Mouse (Mus musculus) liver, embryonic 11.5 days (tissue): ENCODE data around the gene Fat2. TPM values are rescaled to one million over a fixed set of nuclear protein-coding genes. Genes with fewer than 3 reads are reported as not detected.

Experiments
- ATAC-seq: fragments of 200-750 bp; cut with Nextera tagmentation; replicated peaks from 2 replicates; pipeline ENCODE4 v1.8.0; 2017; ENCODE audit warnings: moderate number of reproducible peaks, mild to moderate bottlenecking, moderate TSS enrichment, moderate library complexity; ENCODE audit not compliant: low FRiP score
- DNase-seq: peaks from one replicate; pipeline ENCODE4 v3.0.0-alpha.2; 2017; ENCODE audit warnings: low spot score
- H3K27ac ChIP-seq: fragments of 300-500 bp; sonication (generic); 2 replicates; pipeline ENCODE4 v1.5.1; 2014; ENCODE audit warnings: mild to moderate bottlenecking, low read depth, low read length, control low read depth
- H3K27me3 ChIP-seq: fragments of 300-500 bp; sonication (generic); replicated peaks from 2 replicates; pipeline ENCODE4 v1.6.1; 2014; ENCODE audit warnings: low read length, mixed read lengths; ENCODE audit not compliant: control insufficient read depth, insufficient read depth
- H3K36me3 ChIP-seq: fragments of 300-500 bp; sonication (generic); 2 replicates; pipeline ENCODE4 v1.6.1; 2014; ENCODE audit warnings: mild to moderate bottlenecking, low read length, moderate library complexity, mixed read lengths; ENCODE audit not compliant: control insufficient read depth, insufficient read depth
- H3K4me1 ChIP-seq: fragments of 300-500 bp; sonication (generic); replicated peaks from 2 replicates; pipeline ENCODE4 v1.6.1; 2014; ENCODE audit warnings: low read length, mixed read lengths; ENCODE audit not compliant: control insufficient read depth, insufficient read depth
- H3K4me2 ChIP-seq: fragments of 300-500 bp; sonication (generic); 2 replicates; pipeline ENCODE4 v1.6.1; 2014; ENCODE audit warnings: mild to moderate bottlenecking, control low read depth, moderate library complexity
- H3K4me3 ChIP-seq: fragments of 300-500 bp; sonication (generic); 2 replicates; pipeline ENCODE4 v1.5.1; 2014; ENCODE audit warnings: low read depth, low read length, control low read depth
- H3K9ac ChIP-seq: fragments of 300-500 bp; sonication (generic); 2 replicates; pipeline ENCODE4 v1.6.1; 2014; ENCODE audit warnings: low read depth, low read length, control low read depth
- H3K9me3 ChIP-seq: fragments of 300-500 bp; sonication (generic); 2 replicates; pipeline ENCODE4 v1.6.1; 2016; ENCODE audit warnings: low read length, inconsistent platforms, mixed read lengths; ENCODE audit not compliant: control insufficient read depth
- WGBS: fragments of 180-500 bp; shearing (Covaris S2); extraction: QIAGEN DNeasy Blood & Tissue Kit; methylation state at CpG from one replicate; pipeline ENCODE4 v1.1.7; 2014; 5-methylcytosine and 5-hydroxymethylcytosine counted together
- polyA plus RNA-seq: library from polyadenylated mRNA; unstranded; fragments of >200 nt; fragmentation: Nextera tagmentation; extraction: Ambion mirVana; gene quantifications from 2 replicates; pipeline ENCODE4 v1.2.1, GENCODE M21; 2014

Gene Fat2
- polyA plus RNA-seq, 1 experiment from 2014 or later: not detected

DNA sequence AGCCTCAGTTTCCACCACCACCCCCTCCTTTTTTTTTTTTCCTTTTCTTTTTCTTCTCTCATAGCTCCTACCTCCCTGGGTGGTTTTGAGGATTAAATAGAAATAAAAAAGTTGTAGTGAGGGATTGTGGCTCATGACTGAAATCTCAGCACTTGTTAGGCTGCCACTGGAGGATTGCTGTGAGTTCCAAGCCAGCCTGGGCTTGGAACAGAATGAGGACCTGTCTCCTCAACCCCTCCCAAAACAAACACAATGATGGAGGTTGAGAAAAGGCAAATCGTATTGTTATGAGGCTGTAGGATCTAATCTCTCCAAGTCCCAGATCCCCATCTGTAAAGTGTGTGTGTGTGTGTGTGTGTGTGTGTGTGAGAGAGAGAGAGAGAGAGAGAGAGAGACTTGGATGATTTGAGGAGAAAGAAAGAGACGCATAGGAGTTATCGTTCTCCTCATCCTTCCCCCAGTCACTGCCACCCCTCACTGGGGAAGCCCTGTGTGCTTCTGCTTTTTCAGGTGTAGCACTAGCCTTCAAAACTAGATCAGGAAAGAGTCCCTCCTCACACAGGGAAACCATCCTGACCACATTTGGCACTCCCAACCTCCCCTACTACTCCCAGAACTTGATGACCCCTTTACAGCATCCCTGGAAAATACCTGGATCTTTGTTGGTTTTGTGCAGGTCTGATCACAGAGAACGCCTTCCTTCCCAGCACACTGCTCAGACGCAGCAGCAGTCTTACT lies 837 bp upstream of the Fat2 start:
- no peak overlapping the region for H3K9ac ChIP-seq
- H3K4me2 ChIP-seq: no peak overlapping the region
- DNase-seq: no peak
- no peak for ATAC-seq
- WGBS: 57% methylated on average over 5 of the region's 5 CpGs
- no peaks in the 10 kb centered on the region for H3K4me1 ChIP-seq
- no peaks in the 10 kb centered on the region for H3K9me3 ChIP-seq
- H3K4me3 ChIP-seq: no peak overlapping the region
- H3K27me3 ChIP-seq: 0 out of 2 replicates have a peak, but pooled peaks cover 3% of the 10 kb centered on the region
- H3K27ac ChIP-seq: no peak overlapping the region
- H3K36me3 ChIP-seq: no peaks in the 10 kb centered on the region

DNA sequence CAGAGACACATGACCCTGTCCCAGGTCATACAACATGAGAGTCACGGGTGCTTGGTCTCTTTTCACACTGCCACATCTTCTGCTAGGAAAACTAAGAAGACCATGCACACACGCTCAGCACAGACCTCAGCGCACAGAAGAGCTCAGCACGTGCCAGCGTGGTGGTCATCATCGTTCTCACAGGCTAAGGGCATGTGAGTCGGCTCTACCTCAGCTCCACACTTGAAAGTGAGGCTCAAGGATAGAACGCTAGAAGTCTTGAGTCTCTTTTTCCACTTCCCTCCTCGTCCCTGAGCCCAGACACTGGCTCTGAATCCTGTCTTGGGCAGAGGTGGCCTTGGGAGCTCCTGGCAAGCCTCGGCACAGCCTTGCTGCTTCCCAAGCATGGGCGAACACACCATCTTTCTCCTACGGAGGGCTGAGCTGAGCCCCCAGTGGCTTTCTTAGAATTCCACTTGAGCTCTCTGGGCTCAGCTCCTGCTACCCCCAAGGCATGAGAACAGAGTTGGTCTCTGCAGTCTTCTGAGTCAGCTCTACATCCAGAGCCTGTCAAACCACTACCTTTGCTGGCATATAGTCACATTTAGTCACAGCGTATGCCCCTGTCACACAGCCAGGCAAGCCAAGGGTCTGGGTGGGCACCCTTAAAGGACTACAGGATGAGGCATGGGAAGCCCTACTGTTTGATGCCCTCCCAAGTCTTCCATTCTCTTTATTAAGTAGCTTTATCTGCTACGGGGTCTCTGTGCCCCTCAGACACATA lies 869 bp downstream of the Fat2 start:
- Histone ChIP-seq H3K9ac (no peak overlapping the region), H3K36me3 (no peaks in the 10 kb centered on the region), H3K27me3 (0 out of 2 replicates have a peak, but pooled peaks cover 3% of the 10 kb centered on the region), H3K27ac (no peak overlapping the region), H3K4me2 (no peak overlapping the region), H3K4me3 (no peak overlapping the region), H3K4me1 (no peaks in the 10 kb centered on the region), H3K9me3 (no peaks in the 10 kb centered on the region)
- 81% methylated on average over 14 of the region's 14 CpGs for WGBS
- no peak for DNase-seq
- ATAC-seq: no peak

DNA sequence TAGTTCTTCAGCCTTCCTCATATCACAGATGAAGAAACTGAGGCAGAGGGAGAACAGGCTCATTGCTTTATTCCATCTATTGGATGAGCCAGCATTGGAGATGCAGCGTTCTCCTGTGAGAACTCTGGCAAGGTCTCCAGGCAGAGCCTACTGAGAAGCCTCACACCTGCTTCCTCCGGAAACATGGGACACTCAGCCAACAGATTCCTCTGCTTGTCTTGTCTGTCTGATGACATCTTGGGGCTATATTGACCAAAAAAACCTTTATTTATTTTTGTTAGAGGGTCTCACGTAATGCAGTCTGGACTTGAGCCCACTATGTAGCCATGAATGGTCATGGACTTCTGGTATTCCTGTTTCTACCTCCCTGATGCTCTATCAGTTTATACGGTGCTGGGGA lies 1.8 kb downstream of the Fat2 start:
- ATAC-seq (no peak), DNase-seq (no peak)
- Histone ChIP-seq H3K9me3 (no peaks in the 10 kb centered on the region), H3K36me3 (no peaks in the 10 kb centered on the region), H3K9ac (no peak overlapping the region), H3K27me3 (0 out of 2 replicates have a peak, but pooled peaks cover 3% of the 10 kb centered on the region), H3K27ac (no peak overlapping the region), H3K4me3 (no peak overlapping the region), H3K4me1 (no peaks in the 10 kb centered on the region), H3K4me2 (no peak overlapping the region)
- 82% methylated on average over 4 of the region's 4 CpGs for WGBS

DNA sequence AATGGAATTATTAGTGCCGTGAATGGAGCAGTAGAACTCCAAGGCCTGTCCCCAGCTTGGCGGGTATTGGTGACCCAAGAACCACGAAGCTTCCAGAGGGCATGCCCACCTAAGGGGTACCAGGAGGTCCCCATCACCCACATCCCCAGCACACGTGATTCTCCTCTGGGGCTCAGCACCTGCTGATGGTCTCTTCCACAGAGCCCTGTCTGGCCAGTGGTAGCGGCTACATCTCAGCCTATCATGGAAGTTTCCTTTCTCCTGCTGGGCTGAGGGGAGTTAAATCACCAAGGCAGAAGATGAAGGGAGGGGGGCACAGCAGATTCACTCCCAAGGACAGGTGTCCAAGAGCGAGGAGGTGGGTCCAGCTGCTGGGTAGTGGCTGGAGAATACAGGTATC lies 2.3 kb downstream of the Fat2 start:
- H3K9me3 ChIP-seq: no peaks in the 10 kb centered on the region
- 71% methylated on average over 6 of the region's 6 CpGs for WGBS
- no peaks in the 10 kb centered on the region for H3K4me1 ChIP-seq
- H3K27ac ChIP-seq: no peak overlapping the region
- ATAC-seq (no peak), DNase-seq (no peak)
- no peak overlapping the region for H3K4me2 ChIP-seq
- H3K36me3 ChIP-seq: no peaks in the 10 kb centered on the region
- H3K9ac ChIP-seq: no peak overlapping the region
- no peak overlapping the region for H3K4me3 ChIP-seq
- 0 out of 2 replicates have a peak, but pooled peaks cover 3% of the 10 kb centered on the region for H3K27me3 ChIP-seq

DNA sequence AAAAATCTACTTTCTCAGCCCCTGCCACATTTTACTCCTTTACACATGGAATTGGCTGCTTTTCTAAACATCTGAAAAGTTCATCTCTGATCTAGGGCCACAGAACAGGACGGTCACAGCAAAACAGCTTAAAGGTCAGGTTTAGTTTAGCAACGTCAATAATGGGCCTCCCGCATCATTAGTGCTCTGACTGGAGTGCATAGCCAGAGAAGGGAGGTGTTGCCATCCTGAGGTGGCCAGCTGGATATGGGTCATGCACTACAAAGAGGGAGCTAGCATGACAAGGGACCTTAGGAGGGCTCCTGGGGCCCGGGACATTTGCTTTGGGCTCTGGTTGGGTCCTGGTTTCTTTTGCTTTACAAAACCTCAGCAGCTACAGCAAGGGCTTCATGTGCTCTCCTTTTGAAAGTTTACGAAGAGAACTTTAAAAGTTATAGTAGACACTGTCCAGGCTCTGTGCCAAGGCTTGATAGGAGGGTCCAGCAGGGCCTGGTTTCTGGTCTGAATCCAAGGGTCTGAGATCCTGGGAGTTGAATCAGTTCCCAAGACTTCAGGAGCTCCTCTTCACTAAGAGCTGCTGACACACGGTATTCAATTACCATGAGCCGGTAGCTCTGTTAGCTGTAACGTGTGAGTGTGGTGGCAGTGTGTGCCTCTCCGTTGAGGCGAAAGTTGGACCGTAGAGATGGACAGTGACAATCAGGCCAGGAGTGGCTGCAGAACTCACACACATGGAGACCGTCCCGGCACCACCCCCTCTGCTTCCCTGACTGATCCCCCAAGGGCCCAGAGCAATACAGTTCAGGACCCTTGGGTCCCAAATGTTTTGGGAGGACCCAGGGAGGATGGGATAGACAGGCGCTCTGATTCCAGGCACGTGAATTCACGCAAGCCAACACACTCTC lies 6.2 kb downstream of the Fat2 start:
- no peak for ATAC-seq
- H3K4me2 ChIP-seq: no peak overlapping the region
- H3K4me1 ChIP-seq: no peaks in the 10 kb centered on the region
- no peak overlapping the region for H3K9ac ChIP-seq
- DNase-seq: no peak
- no peaks in the 10 kb centered on the region; the same call in 1 of the 2 replicates for H3K27me3 ChIP-seq
- 79% methylated on average over 16 of the region's 16 CpGs for WGBS
- H3K36me3 ChIP-seq: no peaks in the 10 kb centered on the region
- H3K9me3 ChIP-seq: no peaks in the 10 kb centered on the region
- no peak overlapping the region for H3K4me3 ChIP-seq
- no peak overlapping the region for H3K27ac ChIP-seq

DNA sequence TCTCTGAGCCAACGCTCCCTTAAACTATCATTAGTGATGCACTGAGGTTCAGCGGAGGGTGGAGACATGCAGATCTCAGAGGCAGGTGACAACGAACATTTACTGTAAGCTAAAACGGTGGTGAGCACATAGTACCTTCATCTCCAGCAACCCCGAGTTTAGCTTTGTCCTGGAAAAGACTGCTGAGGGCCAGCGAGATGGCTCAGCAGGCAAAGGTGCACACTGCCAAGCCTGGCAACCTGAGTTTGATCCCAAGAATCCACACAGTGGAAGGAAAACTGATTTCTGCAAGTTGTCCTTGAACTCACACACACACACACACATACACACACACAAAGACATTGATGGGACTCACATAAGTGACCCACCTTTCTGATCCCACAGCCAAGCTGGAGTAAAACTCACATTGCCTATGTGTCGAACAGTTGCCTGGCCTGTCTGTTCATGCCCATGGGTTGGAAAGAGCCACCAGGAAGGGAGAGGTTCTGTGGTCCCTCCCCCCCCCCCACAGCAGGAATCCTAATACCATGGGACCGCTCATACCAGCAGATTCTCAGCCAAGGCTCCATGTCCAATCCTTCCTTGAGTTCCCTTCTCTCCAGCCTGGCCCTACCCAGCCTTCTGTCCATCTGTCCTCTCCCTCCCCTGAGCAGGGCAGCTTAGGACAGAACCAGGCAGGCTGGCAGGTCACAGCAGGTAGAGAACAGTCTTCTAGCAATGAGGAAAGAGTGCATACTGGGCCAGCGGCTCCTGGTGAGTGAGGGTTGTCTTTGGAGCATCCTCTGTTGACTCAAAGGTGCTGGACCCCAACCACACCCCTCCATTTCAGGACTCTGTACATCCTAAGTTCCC lies 8.6 kb downstream of the Fat2 start:
- Histone ChIP-seq H3K27ac (no peak overlapping the region), H3K9ac (no peak overlapping the region), H3K4me1 (no peaks in the 10 kb centered on the region), H3K4me3 (no peak overlapping the region), H3K36me3 (no peaks in the 10 kb centered on the region), H3K27me3 (no peaks in the 10 kb centered on the region; the same call in 1 of the 2 replicates), H3K9me3 (no peaks in the 10 kb centered on the region), H3K4me2 (no peak overlapping the region)
- ATAC-seq (no peak), DNase-seq (no peak)
- WGBS: 83% methylated on average over 9 of the region's 9 CpGs

DNA sequence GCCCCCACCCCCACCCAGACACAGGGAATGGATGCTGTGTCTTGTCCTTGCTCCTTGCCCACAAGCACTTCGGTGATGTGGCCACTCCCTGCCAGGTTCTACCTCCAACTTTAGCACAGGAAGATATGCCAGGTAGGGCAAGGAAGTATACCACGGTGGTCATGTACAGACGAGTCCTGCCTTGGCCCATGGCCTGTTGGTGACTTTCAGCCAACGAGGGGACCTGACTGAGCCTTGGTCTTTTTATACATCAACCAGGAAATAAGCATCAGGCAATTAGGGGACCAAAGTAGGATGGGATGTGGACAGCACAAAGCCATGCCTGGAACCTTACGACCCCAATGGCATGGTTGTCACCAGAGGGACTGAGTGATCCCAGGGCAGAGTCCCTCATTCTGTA lies 9.3 kb downstream of the Fat2 start:
- Histone ChIP-seq H3K36me3 (no peaks in the 10 kb centered on the region), H3K4me2 (no peak overlapping the region), H3K27me3 (no peaks in the 10 kb centered on the region; the same call in 1 of the 2 replicates), H3K4me3 (no peak overlapping the region), H3K9ac (no peak overlapping the region), H3K4me1 (no peaks in the 10 kb centered on the region), H3K9me3 (no peaks in the 10 kb centered on the region), H3K27ac (no peak overlapping the region)
- WGBS: 75% methylated on average over 5 of the region's 5 CpGs
- DNase-seq (no peak), ATAC-seq (no peak)

DNA sequence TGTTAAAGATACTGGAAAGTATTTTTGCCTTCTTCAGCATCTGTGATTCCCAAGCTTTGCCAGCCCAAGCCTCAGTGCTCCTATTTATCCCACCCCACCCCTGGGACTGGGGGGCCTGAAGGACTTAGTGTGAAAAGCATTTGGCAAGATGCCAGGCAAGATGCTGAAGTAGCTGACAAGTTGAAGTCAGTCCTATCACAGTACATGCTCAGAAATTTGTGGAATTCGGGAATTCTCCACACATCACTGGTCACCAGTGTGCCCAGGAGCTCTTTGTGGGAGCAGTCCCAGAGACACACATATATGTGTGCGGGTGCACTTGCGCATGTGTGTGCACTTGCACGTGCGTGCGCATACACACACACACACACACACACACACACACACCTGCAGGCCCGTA lies 10.2 kb downstream of the Fat2 start:
- 87% methylated on average over 7 of the region's 7 CpGs for WGBS
- no peak for ATAC-seq
- H3K4me1 ChIP-seq: no peaks in the 10 kb centered on the region

More for the DNA sequence above, 10.2 kb downstream of the Fat2 start:
- H3K9ac ChIP-seq: no peak overlapping the region
- H3K9me3 ChIP-seq: no peaks in the 10 kb centered on the region
- no peak overlapping the region for H3K4me2 ChIP-seq
- no peaks in the 10 kb centered on the region; the same call in 1 of the 2 replicates for H3K27me3 ChIP-seq
- H3K36me3 ChIP-seq: no peaks in the 10 kb centered on the region
- H3K4me3 ChIP-seq: no peak overlapping the region
- no peak for DNase-seq
- no peak overlapping the region for H3K27ac ChIP-seq
